Mouse (Mus musculus) cerebellum, postnatal 4 days (tissue): ENCODE results near the gene Rab6b.
"Not testable (repeated sequence)": the region's sequence is repeated elsewhere in the genome, so short reads cannot be mapped to it uniquely, and the experiment has no call there.

Source experiments
- DNase-seq, 2 experiments: peaks; one replicate each; pipeline ENCODE4 v3.0.0; 2022; ENCODE audit warnings: low spot score in 2 of 2, mixed read lengths in 1 of 2

Rab6b gene

DNA sequence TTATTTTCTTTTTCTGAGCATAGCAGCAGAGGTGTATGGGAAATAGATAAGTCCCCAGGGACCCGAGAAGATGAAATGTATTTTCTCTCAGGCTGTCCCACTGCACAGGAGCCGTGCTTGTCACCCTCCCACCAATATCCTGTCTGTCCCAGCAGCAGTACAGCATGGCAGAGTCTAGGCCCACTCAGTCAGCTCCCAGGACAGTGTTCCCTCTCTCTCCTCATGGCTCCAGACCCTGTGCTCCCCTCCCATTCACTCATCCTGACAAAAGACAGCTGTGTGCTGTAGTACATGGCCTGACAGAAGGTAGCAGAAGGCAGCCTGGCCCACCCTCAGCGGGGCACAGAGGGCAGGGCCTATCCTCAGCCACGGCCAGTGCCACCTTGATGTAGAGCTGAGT is 32.3 kb downstream of the Rab6b start:
- DNase-seq = no peak

DNA sequence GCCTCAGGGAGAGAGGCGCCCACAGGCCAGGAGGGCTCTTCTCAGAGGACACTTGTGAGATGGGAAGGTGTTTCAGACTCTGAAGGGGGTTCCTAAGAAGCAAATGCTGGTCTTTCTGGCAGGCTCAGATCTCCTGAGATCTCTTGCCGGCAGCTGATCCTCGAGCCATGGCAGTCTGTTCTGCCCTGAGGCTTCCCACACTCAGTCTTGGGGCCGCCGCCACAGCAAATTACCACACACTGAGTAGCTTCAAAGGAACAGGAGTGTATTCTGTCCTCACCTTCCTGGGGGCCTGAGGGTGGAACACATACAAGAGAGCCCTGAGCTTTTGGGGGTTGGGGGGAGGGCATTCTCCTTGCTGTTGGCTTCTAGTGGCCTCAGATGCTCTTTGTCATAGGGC is 33.8 kb downstream of the Rab6b start:
- DNase-seq = no peak

DNA sequence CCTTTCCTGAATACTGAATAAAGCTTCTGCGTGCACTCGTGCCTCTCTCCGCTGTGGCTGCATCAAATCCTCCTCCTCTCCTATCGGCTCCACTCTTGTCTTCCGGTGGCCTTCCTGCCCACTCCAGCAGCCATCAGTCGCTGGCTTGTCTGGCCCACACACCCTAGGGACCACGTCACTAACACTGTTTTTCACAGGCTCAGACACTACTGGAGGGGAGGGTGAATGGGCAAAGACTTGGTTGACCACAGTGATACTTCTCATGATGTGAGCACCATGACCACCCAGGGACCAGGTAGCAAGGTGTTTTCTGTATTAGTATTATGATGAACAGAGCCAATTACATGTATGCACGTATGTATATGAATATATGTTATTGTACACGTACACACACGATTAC is 34.7 kb downstream of the Rab6b start:
- DNase-seq = no peak

DNA sequence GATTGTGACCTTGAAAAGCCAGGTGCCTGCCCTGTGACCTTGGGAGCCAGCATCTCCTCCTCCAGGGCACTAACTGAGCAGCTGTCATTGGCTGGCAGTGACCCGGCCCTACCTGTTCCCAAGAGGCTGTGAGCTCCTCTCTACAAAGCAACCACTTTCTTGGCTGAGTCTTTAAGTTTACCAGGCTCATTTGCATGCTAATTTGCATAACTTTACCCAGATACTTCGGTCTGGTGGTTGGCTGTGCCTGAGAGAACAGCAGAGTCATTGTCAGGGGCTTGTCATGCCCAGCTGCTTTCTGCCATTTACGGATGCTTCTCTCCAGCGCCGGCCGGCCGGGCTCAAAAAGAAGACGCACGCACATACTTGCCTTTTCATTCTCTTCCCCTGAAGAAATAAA is 35.1 kb downstream of the Rab6b start:
- no peak for DNase-seq

DNA sequence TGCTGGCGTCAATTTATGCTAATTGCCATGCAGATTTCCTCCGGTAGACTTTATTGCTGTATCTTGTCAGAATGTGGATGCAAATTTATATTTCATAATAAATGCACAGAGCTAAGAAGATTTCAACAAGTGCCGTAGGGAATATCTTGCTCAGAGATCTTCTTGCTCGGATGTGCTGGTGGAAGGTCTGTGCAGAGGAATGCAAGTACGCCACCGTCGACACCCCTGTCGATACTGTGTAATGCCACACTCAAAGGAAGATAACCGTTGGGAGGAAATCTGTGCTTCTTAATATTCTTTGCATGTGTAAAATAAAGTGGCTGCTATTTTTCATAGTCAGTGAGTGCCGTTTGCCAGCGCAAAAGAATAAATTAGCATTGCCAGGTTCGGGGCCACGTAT is 35.5 kb downstream of the Rab6b start:
- no peak for DNase-seq

DNA sequence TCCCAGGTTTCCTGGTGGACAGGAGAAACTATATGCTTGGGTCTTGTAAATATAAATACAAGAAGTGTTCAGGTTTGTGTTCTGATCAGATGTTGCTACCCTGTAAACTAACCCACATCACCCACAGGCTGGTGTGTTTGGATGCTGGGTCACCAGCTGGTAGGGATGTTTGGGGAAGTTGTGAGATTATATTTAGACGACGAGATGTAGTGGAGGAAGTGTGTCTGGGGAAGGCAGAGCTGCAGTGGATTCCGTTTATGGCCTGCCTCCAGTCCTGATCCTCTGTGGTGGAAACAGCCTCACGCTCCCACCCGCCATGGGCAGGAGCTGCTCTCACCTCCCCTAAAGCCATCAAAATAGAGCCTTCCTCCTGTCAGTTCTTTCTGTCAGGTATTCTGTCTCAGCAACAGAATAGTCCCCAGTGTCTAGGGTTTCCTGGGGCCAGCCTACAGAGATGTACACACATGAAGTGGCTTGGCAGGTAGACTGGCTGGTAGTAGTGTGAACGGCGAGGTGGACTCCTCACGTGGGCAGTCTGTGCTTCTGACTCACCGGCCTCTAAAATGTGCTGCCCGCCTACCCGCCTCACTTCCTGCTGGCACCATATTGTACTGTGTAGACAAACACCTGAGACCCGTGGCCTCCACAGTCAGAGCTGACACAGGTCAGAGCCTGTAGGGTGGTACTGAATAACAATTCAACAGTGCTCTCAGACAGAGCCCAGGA is 37.6 kb downstream of the Rab6b start:
- no peak for DNase-seq

DNA sequence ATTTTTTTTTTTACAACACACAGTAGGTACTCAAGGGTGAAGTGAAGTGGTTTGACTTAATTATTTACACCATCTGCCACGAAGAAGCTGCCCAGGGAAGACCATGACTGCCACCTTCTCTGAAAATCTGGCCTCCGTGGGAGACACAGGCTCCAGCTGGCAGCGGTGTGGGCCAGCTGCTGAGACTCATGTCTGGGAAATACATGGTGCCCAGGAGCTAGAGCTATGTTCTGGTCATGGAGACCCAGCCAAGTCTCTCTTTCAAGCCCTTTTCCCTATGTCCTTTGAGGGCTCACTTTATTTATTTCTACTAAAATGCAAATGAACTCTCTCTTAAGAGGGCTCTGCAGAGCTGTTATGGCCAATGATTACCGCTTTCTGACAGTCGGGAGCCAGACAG is 41.7 kb downstream of the Rab6b start:
- DNase-seq = peak in 1 of 2 experiments; percentile 60

DNA sequence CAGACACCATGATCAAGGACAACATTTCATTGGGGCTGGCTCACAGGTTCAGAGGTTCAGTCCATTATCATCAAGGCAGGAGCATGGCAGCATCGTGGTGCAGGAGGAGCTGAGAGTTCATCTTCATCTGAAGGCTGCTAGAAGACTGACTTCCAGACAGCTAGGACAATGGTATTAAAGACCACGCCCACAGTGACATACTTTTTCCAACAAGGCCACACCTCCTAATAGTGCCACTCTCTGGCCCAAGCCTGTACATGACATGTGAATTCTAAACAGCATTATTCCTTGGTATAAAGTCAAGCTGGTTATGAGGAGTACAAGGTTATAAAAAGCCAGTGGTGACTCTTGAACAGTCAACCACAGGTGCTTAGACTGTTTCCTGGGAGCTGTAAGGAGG is 43.0 kb downstream of the Rab6b start:
- DNase-seq = no peak

DNA sequence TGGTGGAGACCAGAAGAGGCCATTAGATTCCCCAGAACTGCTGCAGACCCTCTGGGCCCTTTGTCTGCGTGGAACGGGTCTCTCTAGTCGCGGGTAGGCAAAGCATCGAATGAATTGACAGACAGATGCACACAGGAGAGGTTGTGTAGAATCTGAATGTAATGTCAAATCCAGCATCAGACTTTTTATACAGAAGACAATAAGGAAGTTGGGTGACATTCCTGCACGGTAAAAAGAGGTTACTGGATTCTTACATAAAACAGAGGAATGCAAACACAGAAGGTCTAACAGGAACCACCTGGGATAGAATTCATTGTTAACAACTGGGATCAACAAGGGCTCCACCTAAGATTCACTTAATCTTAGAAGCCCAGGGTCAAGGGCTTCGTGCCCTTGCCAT is 43.6 kb downstream of the Rab6b start:
- not testable (repeated sequence) for DNase-seq

DNA sequence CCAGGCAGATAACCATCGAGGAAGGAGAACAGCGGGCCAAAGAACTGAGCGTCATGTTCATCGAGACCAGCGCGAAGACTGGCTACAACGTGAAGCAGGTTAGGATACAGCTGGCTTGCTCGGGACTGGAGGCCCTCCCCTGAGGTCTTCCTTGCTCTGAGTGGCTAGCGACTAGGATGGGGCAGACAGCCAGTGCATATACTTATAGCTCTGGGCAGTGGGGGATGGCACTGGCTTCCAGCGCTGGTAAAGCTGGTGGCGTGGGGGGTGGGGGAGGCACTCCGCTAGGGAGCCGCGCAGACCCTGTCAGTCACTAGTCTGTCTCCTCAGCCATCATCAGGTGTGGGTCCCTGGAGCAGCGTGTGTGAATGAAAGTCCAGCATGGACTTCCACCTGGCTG is 52.2 kb downstream of the Rab6b start:
- DNase-seq = no peak

DNA sequence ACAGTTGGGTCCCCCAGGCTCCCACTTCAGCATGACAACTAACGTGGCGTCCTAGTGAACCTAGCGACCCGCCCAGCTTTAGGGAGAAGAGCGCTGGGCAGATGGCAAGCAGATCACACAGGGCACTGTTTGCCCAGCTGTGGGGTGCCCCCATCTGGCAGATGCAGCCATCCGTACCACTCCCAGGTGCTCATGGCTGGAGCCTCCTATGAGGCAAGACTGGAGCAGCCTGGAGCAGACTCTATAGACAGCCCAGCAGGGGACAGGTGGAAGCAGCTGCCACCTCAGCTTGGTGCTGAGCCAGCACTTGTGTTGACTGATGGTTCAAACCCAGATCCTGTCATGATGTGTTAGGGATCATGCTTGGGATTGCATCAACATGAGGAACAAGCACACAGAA is 56.5 kb downstream of the Rab6b start:
- DNase-seq = peak in 1 of 2 experiments; percentile 72

DNA sequence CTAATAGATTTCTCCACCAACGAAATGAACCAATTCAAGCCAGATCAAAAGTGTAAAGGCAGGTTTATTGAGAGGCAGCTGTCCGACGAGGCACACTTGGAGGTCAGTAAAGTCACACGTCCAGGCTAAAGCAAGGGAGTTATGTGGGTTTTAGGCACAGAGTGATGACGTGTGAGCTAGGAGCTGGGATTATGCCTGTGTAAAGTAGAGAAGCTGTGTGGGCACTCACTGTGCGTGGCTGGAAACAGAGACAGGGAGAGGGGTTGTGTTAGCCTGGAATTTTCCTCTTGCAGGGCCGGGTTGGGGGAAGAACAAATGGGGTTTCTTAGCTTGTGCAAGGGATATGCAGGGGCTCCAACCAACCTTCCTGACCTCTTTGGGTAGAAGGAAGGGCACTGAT is 57.2 kb downstream of the Rab6b start:
- DNase-seq = no peak

DNA sequence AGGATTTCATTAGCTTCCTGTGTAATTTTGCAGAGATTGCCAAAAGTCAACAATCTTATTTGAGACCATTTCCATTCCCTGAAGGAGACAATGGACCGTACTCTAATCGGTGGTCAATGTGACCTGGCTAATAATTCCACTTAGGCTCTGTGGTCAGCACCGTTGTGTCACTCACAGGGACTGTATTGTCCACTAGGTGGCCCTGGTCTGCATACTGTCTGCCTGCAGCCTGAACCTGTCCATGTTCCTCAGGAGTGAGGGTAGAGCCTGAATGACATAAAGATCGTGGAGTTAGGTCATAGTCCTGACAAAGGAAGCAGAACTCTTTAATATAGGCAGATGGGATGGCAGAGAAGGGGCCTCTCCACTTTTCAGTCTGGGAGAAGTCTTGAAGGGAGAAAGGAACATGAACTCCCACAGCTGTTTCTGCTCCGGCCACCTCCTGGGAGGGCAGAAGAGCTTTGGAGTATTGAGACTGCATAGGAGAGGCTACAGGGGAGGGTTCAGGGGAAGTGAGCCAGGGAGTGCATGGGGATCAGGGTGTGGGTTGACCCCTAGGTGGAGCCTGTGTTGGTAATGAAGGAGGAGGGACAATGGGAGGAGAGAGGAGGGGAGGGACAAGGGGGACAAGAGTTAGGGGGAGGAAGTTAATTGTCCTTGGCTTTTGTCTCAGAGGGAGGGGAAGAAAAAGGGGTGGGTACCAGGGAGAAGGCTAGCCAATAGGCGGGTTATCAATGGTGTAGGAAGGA is 63.4 kb downstream of the Rab6b start:
- DNase-seq = no peak

DNA sequence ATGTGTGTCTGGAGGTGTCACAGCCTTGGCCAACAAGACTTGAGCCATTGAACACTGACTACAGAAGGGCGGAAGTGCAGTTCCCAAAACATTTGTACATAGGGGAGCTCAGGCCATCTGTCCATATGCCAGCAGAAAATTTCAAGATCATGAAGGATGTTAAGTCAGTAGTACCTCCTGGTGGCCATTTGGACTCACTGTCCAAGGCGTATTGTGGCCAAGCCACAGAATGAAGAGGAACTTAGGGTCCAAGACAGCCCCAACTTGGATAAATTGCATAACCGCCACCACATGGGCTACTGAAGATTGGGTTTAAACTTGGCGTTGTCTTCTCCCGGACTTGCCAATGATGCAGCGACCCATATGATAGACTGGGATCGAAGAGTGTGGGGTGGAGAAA is 64.1 kb downstream of the Rab6b start:
- no peak for DNase-seq

DNA sequence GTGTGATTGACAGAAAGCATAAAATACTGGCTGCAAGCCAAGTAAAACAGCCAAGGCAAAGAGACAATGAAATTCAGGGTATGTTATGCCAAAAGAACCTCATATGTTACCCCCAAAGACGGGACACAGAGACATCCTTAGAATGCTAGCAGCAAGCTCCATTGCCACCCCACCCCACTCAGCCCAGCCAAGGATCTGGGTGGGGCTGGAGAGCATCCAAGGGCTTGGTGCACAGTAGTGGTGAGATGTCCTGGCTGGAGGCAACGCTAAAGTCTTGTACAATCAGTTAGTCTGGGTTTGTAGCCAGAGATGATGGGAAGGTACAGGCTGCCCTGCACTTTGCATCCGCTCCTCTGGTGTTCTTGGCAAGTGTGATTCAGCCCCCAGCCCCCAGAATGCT is 68.7 kb downstream of the Rab6b start:
- DNase-seq = peak in 1 of 2 experiments; percentile 50

DNA sequence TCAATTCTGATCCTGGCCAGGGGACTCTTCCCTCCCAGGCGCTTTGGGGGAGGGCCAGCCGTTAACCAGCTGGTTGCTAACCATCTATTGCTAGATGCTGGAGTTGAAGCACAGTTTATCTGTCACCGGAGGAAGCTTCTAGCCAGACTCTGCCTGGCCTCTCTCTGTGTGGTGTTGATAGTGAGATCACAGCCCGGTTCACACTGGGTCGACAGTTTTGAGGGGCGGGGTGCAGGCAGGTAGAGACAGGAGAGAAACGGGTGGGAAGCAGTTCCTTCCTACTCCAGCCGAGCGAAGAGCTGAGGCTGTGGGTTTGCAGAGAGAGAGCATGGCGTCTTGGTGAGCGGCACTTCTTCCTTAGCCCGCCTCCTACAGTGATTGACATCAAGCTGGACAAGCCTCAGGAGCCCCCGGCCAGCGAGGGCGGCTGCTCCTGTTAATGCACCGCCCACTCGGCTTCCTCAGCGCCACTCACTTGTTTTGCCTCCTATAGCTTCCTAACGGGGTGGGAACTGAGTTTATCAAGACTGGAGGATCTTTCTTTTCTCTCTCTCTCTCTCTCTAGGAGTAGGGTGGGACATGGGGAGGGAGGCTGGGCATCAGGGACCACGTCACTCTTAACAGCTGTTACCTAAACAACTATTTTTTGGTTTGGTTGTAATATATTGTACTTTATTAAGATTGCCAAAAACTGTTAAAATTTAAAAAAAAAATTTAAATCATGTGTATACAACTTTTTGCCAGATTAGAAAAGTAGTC is 69.4 kb downstream of the Rab6b start:
- DNase-seq = peak in 1 of 2 experiments; percentile 57

DNA sequence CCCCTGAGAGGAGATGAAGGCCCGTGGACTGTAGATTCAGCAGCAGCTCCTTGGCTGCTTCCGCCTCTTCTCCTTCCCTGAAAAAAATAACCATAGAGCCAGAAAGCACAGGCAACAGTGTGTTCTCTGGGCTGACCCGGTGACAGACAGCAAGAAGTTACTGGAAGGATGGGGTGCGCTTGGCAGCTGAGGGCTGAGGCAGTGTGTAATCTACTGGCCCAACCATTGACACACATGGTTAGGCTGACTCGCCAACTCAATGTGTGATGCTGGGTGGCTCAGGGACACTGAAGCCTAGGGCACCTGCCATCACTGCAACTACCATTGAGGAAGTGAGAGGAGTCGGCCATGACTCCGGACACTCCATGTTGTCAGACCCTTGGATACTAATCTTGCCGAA is 70.3 kb downstream of the Rab6b start:
- no peak for DNase-seq

DNA sequence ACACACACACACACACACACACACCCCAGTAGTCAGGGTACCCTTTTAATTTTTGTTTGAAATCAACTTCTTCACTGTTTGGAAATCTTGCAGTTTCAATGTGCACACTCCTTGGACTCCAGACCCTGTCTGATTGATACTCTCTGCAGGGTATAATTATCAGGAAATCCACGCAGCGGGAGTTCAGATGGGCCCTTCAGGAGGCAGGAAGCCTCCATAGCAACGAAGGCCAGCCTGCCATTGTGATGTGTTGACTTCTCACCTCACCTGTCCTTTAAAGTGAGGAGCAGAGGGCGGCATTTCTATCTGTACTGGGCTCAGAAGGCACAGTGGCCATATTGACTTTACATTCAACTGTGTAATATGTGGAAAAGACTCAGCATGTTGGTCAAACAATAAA is 73.3 kb downstream of the Rab6b start:
- no peak for DNase-seq

DNA sequence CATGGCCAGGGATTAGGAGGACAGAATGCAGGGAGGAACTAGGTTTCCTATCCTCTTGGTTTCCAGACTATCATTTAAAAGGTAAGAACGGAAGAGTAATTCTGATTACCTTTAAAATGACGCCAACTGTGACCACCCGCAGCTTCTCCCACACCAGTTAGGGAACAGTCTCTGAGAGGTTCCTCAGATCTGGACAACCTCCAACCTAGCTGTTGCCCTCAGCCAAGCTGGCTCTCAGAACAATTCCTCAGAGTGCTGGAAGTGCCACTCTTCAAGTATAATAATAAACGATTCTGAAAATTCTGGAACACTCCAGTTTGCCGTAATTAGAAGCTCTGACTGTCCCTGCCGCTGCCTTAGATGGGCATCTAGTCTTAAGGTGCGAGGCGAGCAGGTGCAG is 74.4 kb downstream of the Rab6b start:
- no peak for DNase-seq

DNA sequence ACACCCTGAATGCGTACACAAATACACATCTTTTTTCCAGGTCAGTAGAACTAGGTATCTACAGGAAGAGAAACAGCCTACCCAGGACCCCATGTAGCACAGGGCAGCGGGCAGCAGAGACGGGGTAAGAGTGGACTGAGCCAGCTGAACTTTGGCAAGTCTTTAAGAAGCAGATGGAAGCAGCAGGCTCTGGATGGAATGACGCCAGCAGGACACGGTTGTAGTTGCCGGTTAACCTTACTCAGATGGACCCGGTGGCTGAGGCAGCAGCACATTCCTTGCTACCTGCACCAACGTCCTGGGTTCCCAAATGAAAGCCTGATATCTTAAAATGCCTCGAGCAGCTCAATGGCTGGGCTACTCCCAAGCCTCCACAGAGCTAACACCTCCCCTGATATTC is 75.2 kb downstream of the Rab6b start:
- peak in 1 of 2 experiments; percentile 77 for DNase-seq

DNA sequence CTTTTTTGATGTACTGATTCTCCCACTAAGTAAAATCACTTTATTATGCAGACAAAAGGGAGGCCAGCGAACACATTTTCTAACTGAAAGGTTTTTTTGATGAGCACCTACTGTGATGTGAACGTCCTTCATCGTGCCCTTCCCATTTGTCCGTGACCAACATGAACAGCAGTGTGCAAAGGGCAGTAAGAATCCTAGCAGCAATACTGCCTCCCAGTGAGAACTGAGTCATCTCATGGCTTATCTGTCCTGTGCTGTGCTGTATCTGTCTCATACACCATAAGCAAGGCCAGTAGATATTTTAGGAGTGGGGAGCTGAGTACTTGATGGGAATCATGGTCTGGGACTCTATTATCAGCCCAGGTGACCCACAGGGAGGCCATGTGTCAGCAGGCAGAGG is 76.8 kb downstream of the Rab6b start:
- no peak for DNase-seq

DNA sequence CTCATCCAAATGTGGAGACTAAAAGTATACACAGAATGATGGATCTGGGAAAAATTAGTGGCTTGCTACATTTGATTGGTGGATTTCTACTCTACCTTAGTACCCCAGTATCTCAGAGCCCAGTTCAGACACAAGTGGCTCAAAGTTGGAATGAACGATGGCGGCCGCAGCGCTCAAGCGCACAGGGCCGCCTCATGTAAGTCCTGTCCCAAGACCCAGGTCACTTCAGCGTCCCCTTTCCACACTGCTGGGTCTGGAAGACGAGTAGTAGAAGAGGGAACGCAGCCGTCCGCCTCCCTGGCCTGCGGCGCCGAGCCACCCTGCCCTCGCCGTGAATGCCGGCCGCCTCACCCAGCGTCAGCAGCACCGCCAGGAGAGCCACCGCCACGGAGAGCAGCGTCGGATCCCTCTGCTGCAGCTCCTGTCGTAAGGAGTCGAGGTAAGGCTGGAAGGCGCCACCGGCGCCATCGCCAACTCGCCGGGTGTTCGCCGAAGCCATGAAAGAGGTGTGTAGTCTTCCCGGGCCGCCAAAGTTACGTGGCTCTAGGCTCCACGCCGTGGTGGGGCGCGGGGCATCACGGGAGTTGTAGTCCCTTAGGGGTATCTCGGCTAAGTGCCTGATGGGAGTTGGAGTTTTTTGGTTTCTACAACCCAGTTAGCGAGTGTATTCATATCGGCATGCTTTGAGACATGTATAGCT is 90.1 kb downstream of the Rab6b start, which contains the start of gene Srprb:
Gene Srprb (minus strand): TSS at position 577 of the 700 bp plus-strand sequence.
- peak; percentile 84 to 90 for DNase-seq
